Mouse (Mus musculus) 3T3-L1 (cell line): ENCODE measurements around the gene Cgrrf1.
"Not testable (repeated sequence)": the region's sequence is repeated elsewhere in the genome, so short reads cannot be mapped to it uniquely, and the experiment has no call there.

ENCODE experiments used
- DNase-seq: peaks from one replicate; pipeline ENCODE4 v3.0.0-alpha.2; 2015; ENCODE audit warnings: low read depth, low spot score

Gene Cgrrf1

DNA sequence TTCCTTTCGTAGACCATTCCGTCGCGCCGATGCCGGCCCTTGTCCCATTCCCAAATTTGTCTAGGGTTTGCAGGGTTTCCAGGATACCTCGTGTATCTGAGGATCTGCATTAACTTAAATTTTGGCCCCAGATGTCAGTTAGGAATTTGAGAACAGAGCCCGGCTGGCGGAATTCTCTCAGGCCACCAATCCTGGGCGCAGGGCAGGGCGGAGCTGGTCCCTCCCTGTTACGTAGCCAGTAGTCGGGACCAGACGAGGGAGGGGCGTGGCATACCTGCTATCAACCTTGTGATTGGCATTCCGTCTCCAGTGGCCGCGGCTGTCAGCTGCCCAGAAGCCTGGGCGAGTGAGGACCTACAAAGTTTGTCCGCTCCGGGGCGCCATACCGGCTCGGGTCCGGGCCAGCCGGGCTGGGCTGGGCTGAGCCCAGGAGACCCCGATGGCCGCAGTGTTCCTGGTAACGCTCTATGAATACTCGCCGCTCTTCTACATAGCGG, at the start of gene Cgrrf1:
Gene Cgrrf1, plus strand, starts transcription at position 289 of the 497 bp plus-strand sequence.
- peak; percentile 96 for DNase-seq

DNA sequence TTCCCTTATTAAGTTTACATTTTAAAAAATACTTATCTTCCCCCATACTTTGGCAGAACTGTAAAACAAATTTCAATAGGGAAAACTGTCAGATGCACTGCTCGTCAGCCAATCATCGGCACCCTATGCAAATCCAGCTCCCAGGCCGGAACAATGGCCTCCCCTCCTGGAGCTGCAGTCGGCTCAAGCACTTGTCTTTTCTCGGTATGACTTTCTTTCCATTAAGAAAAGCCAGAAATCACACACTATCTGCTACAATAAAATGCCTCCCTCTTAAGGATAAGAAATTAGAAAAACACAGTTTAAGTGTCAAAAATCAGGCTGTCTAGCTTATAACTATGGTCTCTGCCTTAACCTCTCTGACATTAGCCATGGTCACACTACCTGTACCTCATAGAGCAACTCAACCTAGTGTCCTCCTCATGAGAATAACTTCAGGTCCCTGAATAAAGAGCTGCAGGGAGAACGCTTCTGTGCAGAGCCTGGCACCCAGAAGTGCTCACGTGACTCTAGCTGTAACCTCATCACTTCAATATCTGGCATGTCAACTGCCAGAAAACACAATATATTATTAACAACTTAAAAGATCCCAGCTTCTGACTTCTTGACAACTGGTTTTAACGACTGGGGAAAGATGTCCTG, 49.6 kb upstream of the Cgrrf1 start:
- DNase-seq, result no peak

DNA sequence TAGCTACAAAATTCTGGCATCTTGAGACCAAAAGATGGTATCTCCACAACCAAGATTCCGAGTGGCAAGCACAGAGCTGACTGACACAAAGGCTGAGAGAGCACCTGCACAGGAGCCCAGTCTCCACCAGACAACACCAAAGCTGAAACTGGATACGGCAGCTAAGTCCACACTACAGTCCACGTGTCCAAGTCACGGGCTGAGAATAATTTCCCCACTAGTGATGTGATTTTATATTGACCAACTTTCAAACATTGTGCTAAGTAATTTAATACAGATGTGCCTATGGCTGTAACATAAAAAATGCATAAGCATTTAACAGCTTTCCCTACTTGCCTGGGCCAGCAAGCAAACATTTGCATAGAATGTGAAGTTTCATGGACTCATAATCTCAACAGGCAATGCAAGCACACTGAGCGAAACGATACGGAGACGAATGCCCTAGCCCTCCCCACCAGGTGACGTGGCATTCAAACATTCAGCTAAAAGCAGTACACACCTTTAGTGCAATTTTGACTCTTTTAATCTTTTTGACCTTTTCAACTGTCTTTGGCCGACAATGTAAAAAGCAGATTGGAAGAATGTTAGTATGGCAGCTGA, 48.5 kb upstream of the Cgrrf1 start:
- no peak for DNase-seq

DNA sequence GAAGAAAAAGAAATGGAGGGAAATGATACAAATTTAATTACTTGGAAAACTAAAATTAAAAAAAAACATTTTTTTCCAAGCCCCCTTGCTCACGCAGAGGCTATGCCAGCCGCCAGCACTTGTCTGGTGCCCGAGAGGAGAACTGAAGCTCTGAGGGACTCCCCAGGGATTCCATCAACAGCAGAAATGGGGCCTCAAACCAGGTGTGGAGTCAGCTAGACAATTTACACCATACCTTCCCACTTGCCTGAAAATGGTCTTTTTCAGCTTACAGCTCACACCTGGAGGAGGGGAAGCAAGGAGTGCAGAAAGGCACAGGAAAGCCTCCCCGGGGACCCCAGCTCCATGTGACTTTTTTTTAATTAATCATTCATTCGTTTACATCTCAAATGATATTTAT, 46.7 kb upstream of the Cgrrf1 start:
- DNase-seq, result no peak

DNA sequence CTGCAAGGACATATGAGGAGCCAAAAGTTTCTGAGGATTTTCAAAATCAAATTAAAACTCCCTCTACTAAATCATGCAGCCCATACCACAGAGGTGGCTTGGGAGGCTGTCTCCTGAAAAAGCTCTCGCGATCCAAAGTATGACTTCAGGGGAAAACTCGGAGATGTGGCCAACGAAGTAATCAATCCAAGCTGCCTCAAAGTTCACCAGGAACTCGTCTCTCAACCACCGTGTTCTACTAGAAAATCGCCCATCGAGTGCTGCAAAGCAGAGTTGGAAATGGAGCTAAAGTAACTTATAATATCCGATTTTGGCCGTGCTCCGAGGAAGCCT, 44.5 kb upstream of the Cgrrf1 start:
- DNase-seq, result peak; percentile 56

DNA sequence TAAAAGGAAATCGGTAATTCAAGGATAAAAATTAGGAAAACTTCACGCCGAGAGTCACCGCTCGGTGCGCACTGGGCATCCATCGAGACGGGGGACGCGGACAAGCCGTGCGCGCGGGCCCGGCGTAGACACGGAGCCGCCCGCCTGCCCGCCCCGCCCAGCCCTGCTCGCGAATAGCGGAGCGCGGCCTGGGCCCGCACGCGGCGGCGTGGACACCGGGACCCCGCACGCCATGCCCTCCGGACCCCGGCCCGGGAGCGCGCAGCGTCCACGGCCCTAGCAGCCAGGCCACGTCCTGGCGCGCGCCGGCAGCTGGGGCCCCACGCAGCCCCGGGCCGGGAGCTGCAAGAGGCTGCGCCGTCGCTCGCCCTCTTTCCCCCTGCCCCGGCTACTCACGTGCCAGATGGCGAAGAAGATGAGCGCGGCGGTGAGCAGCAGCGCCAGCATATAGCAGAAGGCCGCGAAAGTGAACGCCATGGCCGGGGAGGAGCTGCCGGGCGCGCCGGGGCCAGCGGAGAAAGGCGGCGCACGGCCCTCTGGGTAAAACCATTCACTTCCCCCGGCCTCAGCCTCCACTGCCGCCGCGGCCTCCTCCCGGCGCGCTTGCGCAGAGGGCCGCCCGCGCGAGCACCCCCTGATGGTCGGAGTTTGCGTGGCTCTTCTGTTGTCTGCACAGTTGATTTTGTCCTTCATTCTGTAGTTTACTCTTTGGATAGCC, 44.0 kb upstream of the Cgrrf1 start, which contains the start of gene Cnih1:
Gene Cnih1, minus strand, starts transcription at position 625 of the 718 bp plus-strand sequence.
- peak; percentile 79 for DNase-seq

DNA sequence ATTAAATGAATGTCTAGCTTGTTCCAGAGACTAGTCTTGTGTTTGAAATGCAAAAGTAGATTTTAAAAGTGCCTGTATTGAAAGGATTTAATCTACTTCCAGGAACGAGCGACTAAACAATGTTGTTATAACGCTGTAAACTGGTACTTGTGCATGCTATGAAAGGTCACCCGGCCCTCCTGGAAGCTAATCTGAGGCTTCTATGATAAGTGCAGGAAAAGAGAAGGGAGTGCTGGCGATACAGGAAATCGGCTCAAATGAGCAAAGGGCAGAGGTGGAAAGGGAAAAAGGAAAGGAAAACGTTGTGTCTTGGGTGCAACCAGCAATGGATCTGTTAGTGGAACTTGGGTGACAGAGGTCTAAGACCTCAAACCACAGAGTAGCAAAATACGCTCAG, 43.4 kb upstream of the Cgrrf1 start:
- peak; percentile 13 for DNase-seq

DNA sequence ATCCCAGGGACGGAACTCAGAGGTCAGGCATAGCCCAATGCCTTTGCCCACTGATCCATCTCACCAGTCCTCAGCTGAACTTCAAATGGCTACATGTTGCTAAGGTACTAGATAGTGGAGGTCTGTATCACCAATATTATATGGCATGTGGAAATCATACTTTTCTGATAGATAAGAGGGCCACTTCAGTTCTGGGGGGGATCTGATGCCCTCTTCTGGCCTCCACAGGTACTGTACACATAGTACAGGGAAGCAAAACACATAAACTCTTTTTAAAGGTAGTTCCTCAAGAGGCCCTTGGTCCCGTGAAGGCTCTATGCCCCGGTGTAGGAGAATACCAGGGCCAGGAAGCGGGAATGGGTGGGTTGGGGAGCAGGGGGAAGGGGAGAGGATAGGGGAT, 41.6 kb upstream of the Cgrrf1 start:
- peak; percentile 42 for DNase-seq

DNA sequence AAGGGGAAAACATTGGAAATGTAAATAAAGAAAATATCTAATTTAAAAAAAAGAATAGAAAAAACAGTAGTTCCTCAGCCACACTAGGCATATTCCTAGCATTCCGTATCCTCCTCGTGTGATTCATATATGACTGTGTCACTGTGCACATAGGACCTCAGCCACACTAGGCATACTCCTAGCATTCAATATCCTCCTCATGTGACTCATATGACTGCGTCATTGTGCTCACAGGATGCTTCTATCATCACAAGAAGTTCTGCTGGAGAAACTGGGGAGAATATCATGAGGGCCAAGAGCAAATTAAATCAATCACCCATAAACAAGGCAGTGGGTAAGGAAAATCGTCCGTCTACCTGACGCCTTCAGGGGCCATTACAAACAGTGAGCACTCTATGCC, 41.2 kb upstream of the Cgrrf1 start:
- peak; percentile 75 for DNase-seq

DNA sequence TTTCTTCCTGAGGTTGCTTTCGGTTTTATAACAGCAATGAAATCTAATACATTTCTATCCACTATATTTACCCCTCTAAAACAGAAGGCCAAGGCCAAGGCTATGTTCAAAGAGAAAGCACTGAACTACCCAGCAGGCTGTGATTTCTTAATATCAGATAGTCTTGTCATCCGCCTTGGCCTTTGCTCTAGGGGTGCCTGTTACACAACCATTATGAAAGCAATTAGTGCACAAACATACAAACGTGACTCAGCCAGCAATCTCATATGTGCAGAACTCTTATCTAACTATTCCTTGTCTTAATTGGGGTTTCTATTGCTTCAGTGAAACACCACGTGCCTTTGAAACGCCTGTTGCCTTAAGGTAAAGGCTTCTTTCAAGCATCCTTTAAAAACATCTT, 37.8 kb upstream of the Cgrrf1 start:
- no peak for DNase-seq

DNA sequence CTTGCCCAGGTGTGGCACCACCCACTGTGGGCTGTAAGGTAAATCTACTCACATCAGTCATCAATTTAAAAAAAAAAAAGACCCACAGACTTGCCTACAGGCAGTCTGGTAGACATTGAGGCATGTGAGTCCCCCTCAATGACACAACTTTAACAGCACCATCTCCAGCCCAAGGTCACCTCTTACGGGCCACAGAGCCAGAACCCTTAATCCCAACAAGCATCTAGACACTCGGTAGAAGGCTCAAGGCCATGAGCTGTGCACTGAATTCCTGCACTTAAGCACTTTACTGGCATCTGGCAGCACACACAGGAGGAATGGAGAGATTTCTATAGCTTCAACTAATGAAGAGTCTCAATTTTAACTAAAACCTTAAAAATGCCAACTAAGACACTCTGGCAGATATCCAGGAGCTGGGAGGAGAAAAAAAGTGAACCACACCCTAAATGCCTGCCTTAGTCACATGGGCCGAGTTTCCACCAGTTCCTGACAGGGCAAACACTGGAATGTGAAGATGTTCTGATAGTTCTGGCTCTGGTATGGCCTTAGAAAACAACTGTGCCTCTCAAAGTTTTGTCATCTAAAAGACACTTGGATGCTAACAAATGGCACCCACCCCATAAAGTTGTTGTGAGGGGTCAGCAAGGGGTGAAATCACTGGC, 31.1 kb upstream of the Cgrrf1 start:
- DNase-seq, result peak; percentile 73

DNA sequence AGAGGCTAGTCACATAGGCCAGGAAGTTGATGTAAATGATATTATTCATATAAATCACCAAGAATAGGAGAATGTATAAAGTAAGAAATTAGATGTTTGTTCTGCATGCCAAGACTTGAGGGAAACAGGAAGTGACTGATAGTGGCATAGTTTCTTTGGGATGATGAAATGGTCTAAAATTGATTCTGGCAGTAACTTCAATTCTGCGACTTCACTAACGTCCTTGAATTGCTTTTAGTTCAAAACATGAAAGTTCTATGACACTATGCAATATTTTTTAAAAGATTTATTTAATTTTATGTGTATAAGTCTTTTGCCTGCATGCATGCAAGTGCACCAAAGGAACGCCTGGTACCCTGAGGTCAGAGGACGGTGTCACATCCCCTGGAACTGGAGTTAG, 28.7 kb upstream of the Cgrrf1 start:
- no peak for DNase-seq

DNA sequence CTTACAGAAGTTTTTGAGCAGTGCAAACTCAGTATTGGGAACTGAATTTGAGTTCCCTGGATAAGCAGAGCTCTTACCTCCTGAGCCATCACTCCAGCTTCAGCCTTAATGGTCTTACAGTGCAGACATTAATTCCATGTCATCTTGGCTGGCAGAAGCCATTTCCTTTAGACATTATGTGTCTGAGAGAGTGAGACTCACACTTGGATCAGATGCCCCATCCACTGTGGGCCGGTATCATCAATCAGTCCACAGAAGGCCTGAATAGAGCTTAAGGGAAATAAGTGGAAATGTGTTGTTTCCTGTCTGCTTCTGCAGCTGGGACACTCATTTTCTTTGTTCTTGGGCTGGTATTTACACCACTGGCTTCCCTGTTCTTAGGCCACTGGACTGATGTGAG, 28.1 kb upstream of the Cgrrf1 start:
- no peak for DNase-seq

DNA sequence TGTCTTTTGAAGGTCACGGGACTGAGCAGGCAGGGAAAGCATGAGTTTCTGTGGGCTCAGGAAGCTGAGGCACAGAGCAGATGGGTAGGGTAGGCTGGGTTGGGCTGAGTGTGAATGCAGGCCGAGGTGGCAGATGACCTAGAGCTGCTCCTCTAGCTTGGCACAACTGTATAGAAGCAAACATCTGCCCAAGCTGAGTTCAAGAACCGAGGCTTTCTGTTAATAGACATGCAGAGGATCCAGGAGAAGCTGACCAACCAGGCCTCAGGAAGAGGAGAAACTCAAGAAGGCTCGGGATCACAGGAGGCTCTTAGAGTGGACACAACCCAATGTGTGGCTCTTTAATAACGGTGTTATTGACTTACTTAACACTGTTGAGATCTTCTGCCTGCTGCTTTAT, 25.7 kb upstream of the Cgrrf1 start:
- no peak for DNase-seq

DNA sequence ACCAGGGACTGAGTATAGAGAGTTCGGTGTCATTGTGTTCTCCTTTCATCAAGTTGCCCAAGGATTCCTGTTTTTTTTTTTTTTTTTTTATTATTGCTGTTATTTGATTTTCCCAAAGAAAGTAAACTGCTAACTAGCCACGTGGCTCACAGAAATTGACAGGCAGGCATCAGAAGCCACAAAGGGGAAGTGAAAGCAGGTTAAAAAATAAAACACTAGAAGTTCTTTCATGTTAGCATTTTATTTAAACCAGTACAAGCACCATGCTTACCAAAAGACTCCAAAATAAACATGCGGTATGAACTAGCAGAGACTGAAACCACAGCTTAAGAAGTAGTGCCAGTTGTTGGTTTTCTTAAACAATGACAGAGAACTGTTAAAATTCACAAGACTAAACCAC, 24.0 kb upstream of the Cgrrf1 start:
- DNase-seq, result no peak

DNA sequence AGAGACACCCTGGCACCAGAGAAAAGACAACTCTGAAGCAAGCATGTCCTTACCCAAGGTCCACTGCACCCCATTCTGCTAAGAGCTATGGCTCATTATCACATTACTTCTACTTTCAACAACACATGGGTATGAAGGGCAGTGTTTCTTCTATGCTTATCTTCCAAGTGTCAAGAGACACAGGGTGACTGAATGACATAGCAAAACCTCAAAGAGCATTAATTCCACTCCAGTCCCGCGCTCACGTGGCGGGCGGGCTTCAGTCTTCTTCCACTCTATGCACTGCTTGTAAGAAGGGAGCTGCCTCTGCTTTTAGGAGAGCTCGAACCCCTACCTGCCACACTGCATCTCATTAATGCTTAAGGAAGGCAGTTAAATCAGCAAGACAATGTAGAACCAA, 16.3 kb upstream of the Cgrrf1 start:
- DNase-seq, result no peak

DNA sequence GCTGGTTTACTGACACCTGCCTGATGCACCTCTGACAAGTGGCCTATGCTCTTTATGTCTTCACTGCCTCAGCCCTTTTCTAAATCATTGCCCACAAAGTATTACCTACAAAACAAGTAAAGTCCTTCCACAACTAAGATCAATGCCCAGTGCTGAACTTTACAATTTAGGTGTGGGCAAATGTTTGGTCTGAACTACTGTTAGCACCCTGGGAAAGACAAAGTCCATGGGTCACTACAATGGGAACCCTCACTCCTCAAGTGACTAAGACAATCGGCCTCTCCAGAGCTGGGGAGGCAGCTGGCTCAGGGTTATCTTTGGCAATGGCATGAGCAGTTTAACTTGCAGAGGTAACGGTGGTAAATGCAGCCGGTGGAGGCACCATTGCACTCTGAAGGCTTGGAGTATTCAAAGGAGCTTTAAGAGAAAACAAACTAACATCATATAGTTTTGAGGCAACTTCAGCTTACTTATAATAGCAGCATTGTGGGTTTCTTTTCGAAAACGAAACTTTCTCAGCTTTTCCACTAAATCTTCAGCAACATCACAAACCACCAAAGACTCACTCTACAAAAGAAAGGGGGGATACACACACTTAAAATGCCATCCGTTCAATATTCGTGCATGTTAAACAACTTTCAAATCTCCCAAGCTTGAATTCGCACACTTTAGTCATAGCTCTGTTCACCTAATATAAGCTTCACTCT, 14.9 kb upstream of the Cgrrf1 start:
- DNase-seq, result no peak

DNA sequence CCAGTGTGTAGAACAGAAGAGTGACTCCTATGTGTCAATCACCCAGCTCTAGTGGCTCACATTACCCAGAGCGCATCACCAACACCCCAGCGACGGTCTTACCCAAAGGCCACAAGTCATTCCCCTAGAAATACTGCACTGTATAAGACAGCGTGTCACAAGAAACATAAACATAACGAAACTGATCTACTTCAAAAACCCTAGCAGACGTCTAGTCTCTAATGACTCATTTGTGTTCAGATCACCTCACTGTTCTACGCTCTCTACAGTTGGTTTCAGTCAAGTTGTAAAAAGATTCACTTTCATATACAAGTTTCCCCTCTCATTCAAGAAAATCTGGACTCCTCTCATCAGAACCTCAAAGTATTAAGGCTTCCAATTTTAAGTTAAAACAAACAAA, 13.2 kb upstream of the Cgrrf1 start:
- DNase-seq, result no peak

DNA sequence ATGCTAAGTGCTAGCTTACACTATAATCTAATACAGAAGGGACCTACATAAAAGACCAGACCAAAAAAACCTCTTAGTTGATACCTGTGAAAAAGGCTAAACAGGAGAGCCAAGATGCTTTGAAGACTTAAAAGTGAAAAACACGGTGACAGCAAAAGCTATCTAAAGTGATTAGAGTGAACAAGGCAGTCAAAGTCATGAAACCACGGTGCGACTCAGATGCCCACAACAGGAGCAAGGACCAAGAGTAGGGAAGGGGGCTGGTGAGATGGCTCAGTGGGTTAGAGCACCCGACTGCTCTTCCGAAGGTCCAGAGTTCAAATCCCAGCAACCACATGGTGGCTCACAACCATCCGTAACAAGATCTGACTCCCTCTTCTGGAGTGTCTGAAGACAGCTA, 12.0 kb upstream of the Cgrrf1 start:
- not testable (repeated sequence) for DNase-seq

DNA sequence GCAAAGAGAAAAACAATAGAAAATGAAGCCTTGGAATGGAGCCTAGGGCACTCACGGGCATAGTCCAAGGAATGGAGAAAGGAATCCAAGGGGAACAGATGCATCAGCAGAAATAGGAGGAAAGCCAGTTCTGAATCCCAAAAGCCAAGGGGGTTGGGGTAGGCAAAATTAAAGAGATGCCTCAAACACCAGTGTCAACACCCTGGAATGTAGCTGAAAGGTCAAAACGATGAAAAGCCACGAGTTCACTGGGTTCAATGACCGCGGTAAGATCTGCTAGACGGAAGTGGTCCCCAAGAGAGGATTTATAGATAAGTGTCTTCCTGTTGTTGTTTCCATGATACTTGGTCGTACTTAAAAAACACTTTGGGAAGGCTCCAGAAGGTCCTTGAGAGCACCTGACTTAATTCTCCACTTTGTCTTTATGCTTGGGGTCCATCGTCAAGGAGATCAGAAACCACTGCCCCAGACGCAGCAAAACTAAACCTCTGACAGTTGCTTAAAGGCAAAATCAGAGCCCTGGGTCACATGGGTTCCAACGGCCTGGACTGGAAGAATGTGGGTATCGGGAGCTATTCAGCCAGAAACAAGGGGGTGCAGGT, 10.6 kb upstream of the Cgrrf1 start:
- DNase-seq, result peak; percentile 60
